Comparison of ENCODE assay signal across 14 mouse cellular contexts in the genomic region with DNA sequence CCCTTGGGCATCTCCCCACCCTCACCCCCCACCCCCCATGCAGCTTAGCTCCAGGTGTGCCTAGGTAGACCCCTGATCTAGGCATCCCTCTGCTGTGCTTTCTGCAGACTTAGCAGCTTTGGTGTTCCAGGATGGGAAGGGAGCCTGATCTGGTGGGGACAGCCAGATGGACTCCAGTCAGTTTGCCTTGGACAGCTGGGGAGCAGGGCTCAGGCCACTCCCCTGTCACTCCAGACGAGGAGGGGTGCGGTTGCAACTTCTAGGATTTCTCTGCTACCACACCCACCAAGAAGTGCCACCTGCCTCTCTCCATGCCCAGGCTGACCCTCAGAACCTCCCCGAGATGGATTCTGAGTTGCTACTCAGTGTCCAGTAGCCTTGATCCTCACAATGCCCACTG. TPM values are rescaled to one million over a fixed set of nuclear protein-coding genes. Genes with fewer than 3 reads are reported as not detected.
DNase-seq lines count a peak whose midpoint lies in the region; ATAC-seq and TF ChIP-seq lines count a peak whose summit lies in the region.
"Had no signal": no experiment of that assay in that cellular context is flagged by ENCODE, and none has a peak within 500 bp of the region (broad histone marks: within the 10 kb centered on the region; RNA-seq: fewer than 3 reads in every experiment).

No protein-coding gene starts in this region.

- H3K36me3 ChIP-seq in kidney, adult 2 months (ENCODE audit: control insufficient read depth, insufficient read depth, low read length), result no peaks in the 10 kb centered on the region
- peaks cover 13% of the 10 kb centered on the region; the same call in 1 of the 2 replicates for H3K36me3 ChIP-seq in stomach, embryonic 14.5 days (ENCODE audit: control insufficient read depth, insufficient read depth, low read length)

- 60% methylated on average over 3 of the region's 3 CpGs for WGBS in kidney, adult 2 months
- WGBS in stomach, embryonic 14.5 days, result 49% methylated on average over 3 of the region's 3 CpGs

- H3K27me3 ChIP-seq in kidney, adult 2 months (replicated peaks; ENCODE audit: control insufficient read depth, insufficient read depth, low read length), result no peaks in the 10 kb centered on the region
- H3K27me3 ChIP-seq in stomach, embryonic 14.5 days (ENCODE audit: control insufficient read depth, insufficient read depth, low read length), result no peaks in the 10 kb centered on the region
- H3K27me3 ChIP-seq: CH12.LX; liver, embryonic 13.5 days had no signal

- no peak for TF ChIP-seq CTCF in kidney, adult 2 months (conservative IDR thresholded peaks at IDR 0.05; ENCODE audit: insufficient read depth, insufficient read length, low read depth, low read length)

- 0 out of 2 replicates have a peak overlapping the region, but pooled peaks have one; percentile 4 for H3K4me2 ChIP-seq in stomach, embryonic 14.5 days (replicated peaks; ENCODE audit: low read depth, low read length)
- H3K4me2 ChIP-seq: liver, embryonic 13.5 days had no signal

- peak; percentile 53 for DNase-seq in kidney, adult 2 months
- no peak for DNase-seq in kidney, postnatal 14 days
- peak; percentile 46 for DNase-seq in lung, postnatal 10 days
- no peak for DNase-seq in lung, postnatal 25 days (ENCODE audit: low spot score)
- DNase-seq in gastrocnemius, postnatal 10 days, result peak; percentile 44
- no peak for DNase-seq in adrenal gland, adult 2 months
- DNase-seq in testis, postnatal 10 days (ENCODE audit: low spot score), result no peak
- DNase-seq: adrenal gland, postnatal 14 days; kidney, adult 9 months; liver, embryonic 13.5 days had no signal

- no peak overlapping the region for H3K9ac ChIP-seq in stomach, embryonic 14.5 days (replicated peaks; ENCODE audit: low read depth, low read length)

- TF ChIP-seq POLR2A in kidney, adult 2 months (IDR thresholded peaks at IDR 0.05; ENCODE audit: low read depth, low read length), result no peak

- H3K4me3 ChIP-seq in kidney, adult 2 months (ENCODE audit: insufficient read depth, low read depth, low read length), result no peak overlapping the region
- no peak overlapping the region for H3K4me3 ChIP-seq in stomach, embryonic 14.5 days (ENCODE audit: low read depth, low read length)
- H3K4me3 ChIP-seq: left cerebral cortex, adult 2 months; liver, embryonic 13.5 days; midbrain, embryonic 10.5 days had no signal

- H3K27ac ChIP-seq in kidney, adult 2 months (ENCODE audit: insufficient read depth, low read depth, low read length), result no peak overlapping the region
- H3K27ac ChIP-seq in stomach, embryonic 14.5 days (ENCODE audit: low read length), result peak overlapping the region; percentile 92
- H3K27ac ChIP-seq: left cerebral cortex, adult 2 months had no signal

- H3K4me1 ChIP-seq in kidney, adult 2 months (ENCODE audit: control insufficient read depth, insufficient read depth, low read length), result peaks cover 22% of the 10 kb centered on the region
- H3K4me1 ChIP-seq in stomach, embryonic 14.5 days (ENCODE audit: control insufficient read depth, insufficient read depth, low read length), result peaks cover 46% of the 10 kb centered on the region

- no peaks in the 10 kb centered on the region for H3K9me3 ChIP-seq in stomach, embryonic 14.5 days (ENCODE audit: control insufficient read depth, low read depth, low read length)
- H3K9me3 ChIP-seq: liver, embryonic 13.5 days had no signal

- no peak for ATAC-seq in stomach, embryonic 14.5 days (ENCODE audit: insufficient number of reproducible peaks, insufficient read depth, low FRiP score, low read depth)

RNA-seq across cellular contexts. Expression of gene Zfp36l1, which starts 11.4 kb away (rescaled TPM):
- 109 and 111 TPM in 2 replicates for polyA plus RNA-seq in kidney, adult 2 months (2012; rRNA removed)
- 10 to 100 TPM; 80.4 to 90.5 TPM for total RNA-seq in gastrocnemius, postnatal 10 days (2021)
- 228 and 245 TPM in 2 replicates for polyA plus RNA-seq in stomach, embryonic 14.5 days (2014; fragmentation: Nextera tagmentation; extraction: Ambion mirVana)
- total RNA-seq in adrenal gland, adult 2 months (2021), result 100 to 1,000 TPM; 191 to 215 TPM
- 458 and 470 TPM in 2 replicates for polyA plus RNA-seq in adrenal gland, adult 2 months (2012; rRNA removed)

Comparison
In these comparisons a context has a peak if more than half of its experiments do, and no peak if none do; other contexts are left out.
1. DNase-seq: peak in kidney, adult 2 months (single experiment), lung, postnatal 10 days (single experiment) and gastrocnemius, postnatal 10 days (single experiment); none in kidney, postnatal 14 days (single experiment), lung, postnatal 25 days (single experiment), adrenal gland, adult 2 months (single experiment) and testis, postnatal 10 days (single experiment).